Mouse (Mus musculus) liver, embryonic 14.5 days (tissue): Measurements from ENCODE around the gene Cops7a.

Experiments used
- CTCF ChIP-seq: IDR thresholded peaks from 2 replicates; pipeline ENCODE4 v1.5.1; 2016; ENCODE audit warnings: antibody characterized with exemption, low read depth, control low read depth
- EP300 ChIP-seq: IDR thresholded peaks from 2 replicates; pipeline ENCODE4 v1.6.1; 2016; ENCODE audit warnings: antibody characterized with exemption, low read depth

- TF ChIP-seq CTCF (no peak), EP300 (no peak)
Measured at GRCm38 (mm10) chr6:124998066-124998465, 32.7 kb upstream of the Cops7a start.
